Mouse (Mus musculus) heart, postnatal 25 days (tissue): ENCODE measurements around the gene Dpm3. TPM values are rescaled to one million over a fixed set of nuclear protein-coding genes. Genes with fewer than 3 reads are reported as not detected.
A peak's percentile ranks its signal among the peaks of the same experiment; 100 is the strongest.

Source experiments
- DNase-seq: peaks from one replicate; pipeline ENCODE4 v3.0.0; 2022; ENCODE audit warnings: low spot score
- intact Hi-C: fragments of 180-260 bp; cut with DNase I; formaldehyde crosslinking; loops from one replicate; pipeline ENCODE4 v1.15.1; 2025
- microRNA-seq: library from miRNA; unstranded; fragments of <30 nt; microRNA quantifications from one replicate; pipeline ENCODE4 v1.2.0, GENCODE M21; 2022
- total RNA-seq, 2 experiments: library from RNA; stranded (reverse); gene quantifications; 2 replicates each; pipeline ENCODE4 v1.2.3; 2021

Gene Dpm3
- total RNA-seq, 2 experiments from 2014 or later = 51.7 to 53.9 TPM

DNA sequence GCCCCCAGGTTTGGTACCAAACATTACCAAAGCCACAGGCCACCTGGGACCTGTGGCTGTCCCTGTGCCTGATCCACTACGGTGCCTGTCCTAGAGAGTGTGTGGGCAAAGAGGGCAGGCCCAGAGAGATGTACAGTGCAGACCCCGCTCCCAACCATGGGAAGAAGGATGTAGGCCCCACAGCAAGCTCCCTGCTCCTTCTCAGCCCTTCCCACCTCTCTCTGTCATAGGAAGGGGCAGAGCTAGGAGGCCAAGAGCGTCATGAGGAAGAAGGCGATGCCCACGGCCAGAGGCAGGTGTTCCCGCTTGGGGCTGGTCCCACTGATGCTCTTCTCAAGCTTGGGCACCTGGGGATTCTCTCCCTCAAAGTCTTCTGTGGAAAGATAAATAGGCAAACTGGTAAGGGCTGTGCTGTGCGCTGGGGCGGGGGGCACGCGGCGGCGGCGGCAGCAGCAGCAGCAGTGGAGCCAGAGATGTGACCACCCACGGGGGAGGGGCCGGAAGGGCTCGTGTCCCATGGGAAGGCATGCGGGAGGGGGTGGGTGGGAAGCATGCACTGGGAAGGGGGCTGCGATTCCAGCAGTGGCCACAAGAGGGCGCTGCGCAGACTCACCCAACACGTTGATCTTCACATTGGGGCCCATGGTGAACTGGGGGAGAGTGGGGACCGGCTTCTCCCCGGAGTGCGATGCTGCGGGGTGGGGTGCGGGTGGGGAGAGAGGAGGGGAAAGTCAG is 56.2 kb downstream of the Dpm3 start:
- intact Hi-C loops = loop anchor here (1.0 kb wide), 1 partner anchor 170 kb away; no protein-coding TSS in a partner anchor
- peak; percentile 57 for DNase-seq

DNA sequence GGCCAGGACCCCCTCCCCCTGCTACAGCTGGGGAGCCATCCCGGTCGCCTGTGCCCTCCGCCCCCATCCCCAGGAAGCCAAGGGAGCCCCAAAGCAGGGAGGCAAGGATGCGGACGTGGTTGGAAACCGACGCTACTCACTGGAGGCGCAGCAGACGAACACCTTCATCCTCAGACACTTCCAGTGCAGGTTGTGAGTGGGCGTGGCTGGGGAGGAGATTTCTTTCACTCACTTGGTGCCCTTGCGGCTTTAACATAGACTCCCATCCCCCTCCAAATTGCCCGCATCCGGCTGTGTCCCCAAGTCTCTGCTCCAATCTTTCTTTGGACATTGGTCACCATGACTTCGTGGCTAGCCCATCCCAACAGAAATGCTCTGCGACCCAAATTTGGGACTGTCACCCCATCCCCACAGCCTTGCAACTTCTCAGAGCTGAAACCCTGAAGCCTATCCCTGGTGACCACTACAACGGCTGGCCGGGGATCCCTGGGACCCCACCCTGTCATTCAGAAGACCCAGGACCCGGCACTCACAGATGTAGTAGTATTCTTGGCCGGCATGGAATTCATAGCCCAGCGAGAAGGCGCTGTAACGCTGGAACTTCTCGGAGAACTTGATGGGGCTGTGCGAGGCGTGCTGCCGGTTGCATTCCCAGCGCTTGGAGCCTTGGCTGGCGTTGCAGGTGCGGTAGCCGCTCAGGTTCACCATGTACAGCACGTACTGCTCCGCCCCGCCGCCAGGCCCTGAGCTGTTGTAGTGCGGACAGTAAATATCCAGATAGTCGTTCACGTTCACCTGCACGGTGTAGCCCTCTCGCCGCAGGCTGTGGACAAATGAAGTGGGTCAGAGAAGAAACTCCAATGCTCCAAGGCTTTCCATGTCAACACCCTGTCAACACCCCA is 57.0 kb downstream of the Dpm3 start:
- no peak for DNase-seq
- intact Hi-C loops = loop anchor here (1.0 kb wide), 2 partner anchors 38 to 169 kb away; no protein-coding TSS in a partner anchor

Small RNAs within 50 kb of the gene (microRNA-seq; reads per million reads assigned to microRNA genes)
- gene Mir92b = 58.1 reads per million, percentile 51 among the genes with 10 or more reads in this experiment

Other genes starting within 250 kb of the Dpm3 start
- 10 to 100 TPM; 20.0 to 22.5 TPM for gene Rusc1, start 166.0 kb upstream of the Dpm3 start, total RNA-seq
- gene Gm43738, start 158.3 kb upstream of the Dpm3 start, total RNA-seq = not detected
- gene Fdps, start 157.4 kb upstream of the Dpm3 start, total RNA-seq = 10 to 100 TPM; 20.7 to 22.3 TPM
- gene Pklr, start 123.2 kb upstream of the Dpm3 start, total RNA-seq = not detected
- gene Hcn3, start 99.2 kb upstream of the Dpm3 start, total RNA-seq = under 1 TPM; 0.16 to 0.61 TPM
- gene Clk2, start 94.6 kb upstream of the Dpm3 start, total RNA-seq = 10 to 100 TPM; 18.1 to 18.7 TPM
- gene Scamp3, start 81.9 kb upstream of the Dpm3 start, total RNA-seq = 10 to 100 TPM; 48.9 to 50.2 TPM
- gene Fam189b, start 76.2 kb upstream of the Dpm3 start, total RNA-seq = 1 to 10 TPM; 5.2 to 5.7 TPM
- 10 to 100 TPM; 18.2 to 20.9 TPM for gene Gba, start 56.4 kb upstream of the Dpm3 start, total RNA-seq
- gene Thbs3, start 44.2 kb upstream of the Dpm3 start, total RNA-seq = 1 to 10 TPM; 6.1 to 7.2 TPM
- gene Mtx1, start 32.3 kb upstream of the Dpm3 start, total RNA-seq = 10 to 100 TPM; 62.3 to 62.6 TPM
- under 1 TPM; 0.22 to 0.39 TPM for gene Muc1, start 30.3 kb upstream of the Dpm3 start, total RNA-seq
- 10 to 100 TPM; 73.5 to 87.6 TPM for gene Krtcap2, start 13.4 kb upstream of the Dpm3 start, total RNA-seq
- under 1 TPM; 0.47 to 0.59 TPM for gene Trim46, start 13.0 kb upstream of the Dpm3 start, total RNA-seq
- 10 to 100 TPM; 21.0 TPM for gene Slc50a1, start 11.2 kb downstream of the Dpm3 start, total RNA-seq
- 10 to 100 TPM; 29.4 to 33.5 TPM for gene Efna1, start 21.8 kb downstream of the Dpm3 start, total RNA-seq
- gene Efna3, start 63.6 kb downstream of the Dpm3 start, total RNA-seq = under 1 TPM in 1 of 2 experiments, not detected in 1; 0.31 TPM
- under 1 TPM; 0.31 to 0.47 TPM for gene Efna4, start 78.7 kb downstream of the Dpm3 start, total RNA-seq
- gene Adam15, start 90.6 kb downstream of the Dpm3 start, total RNA-seq = 10 to 100 TPM; 52.7 to 68.7 TPM
- not detected for gene Dcst2, start 102.6 kb downstream of the Dpm3 start, total RNA-seq
- gene Dcst1, start 105.9 kb downstream of the Dpm3 start, total RNA-seq = not detected
- gene Zbtb7b, start 135.4 kb downstream of the Dpm3 start, total RNA-seq = 10 to 100 TPM; 20.6 to 25.1 TPM
- under 1 TPM; 0.23 to 0.59 TPM for gene Lenep, start 143.4 kb downstream of the Dpm3 start, total RNA-seq
- gene Flad1, start 152.5 kb downstream of the Dpm3 start, total RNA-seq = 10 to 100 TPM; 57.5 to 60.8 TPM
- gene Cks1b, start 159.0 kb downstream of the Dpm3 start, total RNA-seq = 1 to 10 TPM; 4.1 to 4.7 TPM
- gene Shc1, start 159.1 kb downstream of the Dpm3 start, total RNA-seq = 10 to 100 TPM; 35.7 to 35.8 TPM
- gene Pygo2, start 170.9 kb downstream of the Dpm3 start, total RNA-seq = 10 to 100 TPM; 13.5 to 18.0 TPM
- 10 to 100 TPM; 49.2 to 56.9 TPM for gene Pbxip1, start 177.3 kb downstream of the Dpm3 start, total RNA-seq
- 1 to 10 TPM; 7.4 to 8.4 TPM for gene Pmvk, start 195.2 kb downstream of the Dpm3 start, total RNA-seq